19 mouse cellular contexts compared by ENCODE assay signal in the genomic region with DNA sequence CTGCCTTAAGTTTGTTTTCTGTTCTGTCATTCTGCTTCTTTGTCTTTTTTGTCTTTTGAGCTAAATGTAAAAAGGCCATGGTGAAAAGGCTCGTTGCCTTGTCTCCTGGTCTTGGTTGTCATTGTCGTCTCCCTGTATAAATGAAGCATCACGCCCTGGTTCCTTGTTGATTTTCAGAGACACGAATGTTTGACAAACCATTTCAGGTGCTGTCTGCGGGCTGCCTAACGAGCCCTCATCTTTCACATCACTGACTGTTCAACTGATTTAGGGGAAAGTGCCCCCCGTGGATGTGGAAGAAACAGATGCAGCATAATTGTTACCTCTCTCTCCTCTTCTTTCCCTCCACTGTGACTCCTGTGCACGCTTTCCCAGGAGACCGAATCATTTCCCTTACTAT.
"Had no signal": no experiment of that assay in that cellular context is flagged by ENCODE, and none has a peak within 500 bp of the region (broad histone marks: within the 10 kb centered on the region; RNA-seq: fewer than 3 reads in every experiment).

No protein-coding gene starts in this region.

- H3K9ac ChIP-seq: liver, embryonic 13.5 days; liver, embryonic 15.5 days; liver, postnatal 0 days; lung, embryonic 15.5 days; midbrain, embryonic 13.5 days; neural tube, embryonic 12.5 days; stomach, embryonic 15.5 days had no signal

- H3K4me2 ChIP-seq: liver, embryonic 13.5 days; liver, embryonic 15.5 days; lung, embryonic 15.5 days; midbrain, embryonic 13.5 days; neural tube, embryonic 12.5 days; stomach, embryonic 15.5 days had no signal

- H3K4me3 ChIP-seq: liver, embryonic 13.5 days; liver, embryonic 15.5 days; lung, embryonic 15.5 days; megakaryocyte, embryonic 14.5 days; midbrain, embryonic 13.5 days; neural tube, embryonic 12.5 days; stomach, embryonic 15.5 days had no signal

- ATAC-seq: liver, postnatal 0 days; lung, postnatal 0 days; midbrain, embryonic 13.5 days; midbrain, embryonic 16.5 days had no signal

- H3K36me3 ChIP-seq: liver, embryonic 13.5 days; liver, embryonic 15.5 days; lung, embryonic 15.5 days; midbrain, embryonic 13.5 days; neural tube, embryonic 12.5 days; stomach, embryonic 15.5 days had no signal

- H3K27me3 ChIP-seq: liver, embryonic 13.5 days; liver, embryonic 15.5 days; lung, embryonic 15.5 days; megakaryocyte, embryonic 14.5 days; midbrain, embryonic 13.5 days; neural tube, embryonic 12.5 days; stomach, embryonic 15.5 days had no signal

- H3K27ac ChIP-seq: liver, embryonic 13.5 days; liver, embryonic 15.5 days; lung, embryonic 15.5 days; macrophage; midbrain, embryonic 13.5 days; neural tube, embryonic 12.5 days; stomach, embryonic 15.5 days; stomach, postnatal 0 days had no signal

- H3K9me3 ChIP-seq: liver, embryonic 13.5 days; liver, embryonic 15.5 days; lung, embryonic 15.5 days; midbrain, embryonic 13.5 days; neural tube, embryonic 12.5 days; stomach, embryonic 15.5 days had no signal

- DNase-seq: liver, embryonic 13.5 days; liver, postnatal 0 days; lung, adult 2 months; lung, postnatal 14 days; lung, postnatal 36 days; right cerebral cortex, postnatal 14 days; thymus, adult 2 months; thymus, postnatal 25 days; thymus, postnatal 4 days had no signal

- H3K4me1 ChIP-seq: liver, embryonic 13.5 days; liver, embryonic 15.5 days; lung, embryonic 15.5 days; megakaryocyte, embryonic 14.5 days; neural tube, embryonic 12.5 days; stomach, embryonic 15.5 days had no signal
